Mouse (Mus musculus): ENCODE data around the gene Eftud2.

GRCm38 (mm10) chr11:102896641-102897040 lies 15.9 kb upstream of the Eftud2 start:
- TF ChIP-seq CTCF (IDR thresholded peaks at IDR 0.05; ENCODE audit: control insufficient read depth, insufficient read depth, low read length) (no peak), POLR2A (IDR thresholded peaks at IDR 0.05; ENCODE audit: borderline replicate concordance, control insufficient read depth, low read depth, low read length) (no peak)
